Mouse (Mus musculus): ENCODE measurements around the gene Prlh.
A peak's percentile ranks its signal among the peaks of the same experiment; 100 is the strongest.

The Prlh gene

GRCm38 (mm10) chr1:90956245-90957096 is 3.6 kb downstream of the Prlh start:
- DNase-seq (ENCODE audit: low spot score): peak; percentile 52

GRCm38 (mm10) chr1:90962526-90962925 is 9.6 kb downstream of the Prlh start:
- DNase-seq (ENCODE audit: low spot score): no peak

- no peak for DNase-seq (ENCODE audit: low spot score)
Measured at GRCm38 (mm10) chr1:90962994-90963393, 10.1 kb downstream of the Prlh start.

GRCm38 (mm10) chr1:90967583-90967982 is 14.7 kb downstream of the Prlh start:
- DNase-seq (ENCODE audit: low spot score): no peak

- no peak for DNase-seq (ENCODE audit: low spot score)
Measured at GRCm38 (mm10) chr1:90968649-90969048, 15.7 kb downstream of the Prlh start.

GRCm38 (mm10) chr1:90969347-90969784 is 16.5 kb downstream of the Prlh start, which contains the start of gene Rab17:
TSS of gene Rab17 (minus strand) at chr1:90969661.
- no peak for DNase-seq (ENCODE audit: low spot score)

GRCm38 (mm10) chr1:90969881-90970390 is 17.0 kb downstream of the Prlh start:
- no peak for DNase-seq (ENCODE audit: low spot score)

GRCm38 (mm10) chr1:90972911-90973573 is 20.1 kb downstream of the Prlh start:
- DNase-seq (ENCODE audit: low spot score): peak; percentile 95

- no peak for DNase-seq (ENCODE audit: low spot score)
Measured at GRCm38 (mm10) chr1:90973574-90973911, 20.6 kb downstream of the Prlh start.

GRCm38 (mm10) chr1:90974906-90975649 is 22.2 kb downstream of the Prlh start:
- DNase-seq (ENCODE audit: low spot score): peak; percentile 34

- no peak for DNase-seq (ENCODE audit: low spot score)
Measured at GRCm38 (mm10) chr1:90975960-90976359, 23.1 kb downstream of the Prlh start.

GRCm38 (mm10) chr1:90980638-90981330 is 27.9 kb downstream of the Prlh start:
- no peak for DNase-seq (ENCODE audit: low spot score)

- no peak for DNase-seq (ENCODE audit: low spot score)
Measured at GRCm38 (mm10) chr1:90981346-90981745, 28.4 kb downstream of the Prlh start.

- no peak for DNase-seq (ENCODE audit: low spot score)
Measured at GRCm38 (mm10) chr1:90995916-90996315, 43.0 kb downstream of the Prlh start.

- DNase-seq (ENCODE audit: low spot score): no peak
Measured at GRCm38 (mm10) chr1:90997136-90997535, 44.2 kb downstream of the Prlh start.

- DNase-seq (ENCODE audit: low spot score): no peak
Measured at GRCm38 (mm10) chr1:90997641-90998040, 44.7 kb downstream of the Prlh start.

GRCm38 (mm10) chr1:90998268-90998890 is 45.5 kb downstream of the Prlh start, which contains the start of gene Lrrfip1:
TSS of gene Lrrfip1 (plus strand) at chr1:90998737.
- peak; percentile 57 for DNase-seq (ENCODE audit: low spot score)

- no peak for DNase-seq (ENCODE audit: low spot score)
Measured at GRCm38 (mm10) chr1:90998891-90999611, 46.1 kb downstream of the Prlh start.

- DNase-seq (ENCODE audit: low spot score): no peak
Measured at GRCm38 (mm10) chr1:90999911-91000601, 47.1 kb downstream of the Prlh start.

- no peak for DNase-seq (ENCODE audit: low spot score)
Measured at GRCm38 (mm10) chr1:91001101-91001500, 48.2 kb downstream of the Prlh start.

Measured in urinary bladder, postnatal 25 days (tissue).